Mouse (Mus musculus) embryonic facial prominence, embryonic 15.5 days (tissue): ENCODE measurements at regions not wholly inside any gene's neighbourhood (a gene's known extent, or its start where the extent isn't known, plus 50 kb on each side); places are given as distances from the start of the nearest gene placed in this dataset.
A peak's percentile ranks its signal among the peaks of the same experiment; 100 is the strongest.

ENCODE experiments used
- ATAC-seq: fragments of 200-750 bp; cut with Nextera tagmentation; 2 replicates; pipeline ENCODE4 v1.8.0; 2017; ENCODE audit warnings: low read depth, moderate TSS enrichment; ENCODE audit not compliant: insufficient number of reproducible peaks, low FRiP score, low TSS enrichment
- H3K27ac ChIP-seq: fragments of 300-500 bp; sonication (generic); replicated peaks from 2 replicates; pipeline ENCODE4 v1.5.1; 2015; ENCODE audit warnings: mild to moderate bottlenecking, inconsistent platforms
- H3K27me3 ChIP-seq: fragments of 300-500 bp; sonication (generic); 2 replicates; pipeline ENCODE4 v1.6.1; 2015; ENCODE audit warnings: inconsistent platforms
- H3K36me3 ChIP-seq: fragments of 300-500 bp; sonication (generic); 2 replicates; pipeline ENCODE4 v1.6.1; 2015; ENCODE audit warnings: mild to moderate bottlenecking, inconsistent platforms
- H3K4me1 ChIP-seq: fragments of 300-500 bp; sonication (generic); 2 replicates; pipeline ENCODE4 v1.6.1; 2015; ENCODE audit warnings: inconsistent platforms
- H3K4me2 ChIP-seq: fragments of 300-500 bp; sonication (generic); replicated peaks from 2 replicates; pipeline ENCODE4 v1.6.1; 2015; ENCODE audit warnings: mild to moderate bottlenecking, inconsistent platforms
- H3K4me3 ChIP-seq: fragments of 300-500 bp; sonication (generic); replicated peaks from 2 replicates; pipeline ENCODE4 v1.5.1; 2015; ENCODE audit warnings: mild to moderate bottlenecking, inconsistent platforms
- H3K9ac ChIP-seq: fragments of 300-500 bp; sonication (generic); 2 replicates; pipeline ENCODE4 v1.6.1; 2015; ENCODE audit warnings: inconsistent platforms
- H3K9me3 ChIP-seq: fragments of 300-500 bp; sonication (generic); replicated peaks from 2 replicates; pipeline ENCODE4 v1.6.1; 2016; ENCODE audit warnings: inconsistent platforms
- WGBS: fragments of 180-500 bp; shearing (Covaris S2); methylation state at CpG from one replicate; pipeline ENCODE4 v1.1.7; 2015; 5-methylcytosine and 5-hydroxymethylcytosine counted together

- Histone ChIP-seq H3K27ac (no peak overlapping the region), H3K9ac (no peak overlapping the region), H3K4me3 (no peak overlapping the region), H3K27me3 (no peaks in the 10 kb centered on the region), H3K9me3 (no peaks in the 10 kb centered on the region), H3K36me3 (no peaks in the 10 kb centered on the region), H3K4me2 (no peak overlapping the region), H3K4me1 (no peaks in the 10 kb centered on the region)
- ATAC-seq: no peak
- WGBS: 81% methylated on average over 1 of the region's 1 CpGs
Observed at GRCm38 (mm10) chr16:50859513-50859912, 268.6 kb upstream of the Ccdc54 start.

GRCm38 (mm10) chr16:50852081-50852480 is 261.1 kb upstream of the Ccdc54 start:
- no peaks in the 10 kb centered on the region for H3K36me3 ChIP-seq

GRCm38 (mm10) chr16:50847693-50848092 is 256.7 kb upstream of the Ccdc54 start:
- no peaks in the 10 kb centered on the region for H3K4me1 ChIP-seq
- no peak overlapping the region for H3K4me2 ChIP-seq
- 44% methylated on average over 2 of the region's 2 CpGs for WGBS
- no peak overlapping the region for H3K27ac ChIP-seq
- no peaks in the 10 kb centered on the region for H3K9me3 ChIP-seq
- H3K36me3 ChIP-seq: no peaks in the 10 kb centered on the region
- no peaks in the 10 kb centered on the region for H3K27me3 ChIP-seq
- H3K4me3 ChIP-seq: no peak overlapping the region
- H3K9ac ChIP-seq: no peak overlapping the region
- ATAC-seq: no peak

More at GRCm38 (mm10) chr16:50852081-50852480, 261.1 kb upstream of the Ccdc54 start:
- Histone ChIP-seq H3K4me1 (no peaks in the 10 kb centered on the region), H3K9ac (no peak overlapping the region), H3K27me3 (no peaks in the 10 kb centered on the region), H3K4me3 (no peak overlapping the region), H3K4me2 (no peak overlapping the region), H3K27ac (no peak overlapping the region), H3K9me3 (no peaks in the 10 kb centered on the region)
- 79% methylated on average over 5 of the region's 5 CpGs for WGBS
- ATAC-seq: no peak

DNA sequence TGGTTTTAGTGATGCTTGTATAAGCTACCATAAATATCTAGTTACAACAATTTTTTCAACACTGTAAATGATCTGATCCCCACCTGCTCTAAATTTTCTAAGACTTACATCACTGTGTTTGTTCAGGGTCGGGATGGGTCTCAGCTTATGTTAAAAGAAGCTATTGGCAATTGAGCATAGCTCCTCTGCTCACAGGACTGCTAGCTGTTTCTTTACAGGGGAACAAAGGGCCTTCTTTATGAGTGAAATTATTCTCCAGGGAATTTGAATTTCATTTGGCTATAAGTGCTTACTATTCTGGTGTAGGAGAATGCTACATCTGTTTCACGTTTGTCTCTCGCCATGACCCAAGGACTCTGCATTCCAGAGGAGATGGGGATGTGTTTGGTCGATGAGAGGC is 255.6 kb upstream of the Ccdc54 start:
- 23% methylated on average over 4 of the region's 4 CpGs for WGBS
- H3K4me2 ChIP-seq: no peak overlapping the region
- H3K4me3 ChIP-seq: no peak overlapping the region
- H3K27ac ChIP-seq: no peak overlapping the region
- H3K36me3 ChIP-seq: no peaks in the 10 kb centered on the region
- H3K4me1 ChIP-seq: no peaks in the 10 kb centered on the region
- ATAC-seq: peak; percentile 56; the same call in 1 of the 2 replicates
- no peak overlapping the region for H3K9ac ChIP-seq
- no peaks in the 10 kb centered on the region for H3K27me3 ChIP-seq
- H3K9me3 ChIP-seq: no peaks in the 10 kb centered on the region

- WGBS: 23% methylated on average over 15 of the region's 15 CpGs
- ATAC-seq: peak; percentile 70; the same call in 1 of the 2 replicates
- H3K27ac ChIP-seq: no peak overlapping the region
Observed at GRCm38 (mm10) chr16:50841677-50842580, 251.0 kb upstream of the Ccdc54 start.

DNA sequence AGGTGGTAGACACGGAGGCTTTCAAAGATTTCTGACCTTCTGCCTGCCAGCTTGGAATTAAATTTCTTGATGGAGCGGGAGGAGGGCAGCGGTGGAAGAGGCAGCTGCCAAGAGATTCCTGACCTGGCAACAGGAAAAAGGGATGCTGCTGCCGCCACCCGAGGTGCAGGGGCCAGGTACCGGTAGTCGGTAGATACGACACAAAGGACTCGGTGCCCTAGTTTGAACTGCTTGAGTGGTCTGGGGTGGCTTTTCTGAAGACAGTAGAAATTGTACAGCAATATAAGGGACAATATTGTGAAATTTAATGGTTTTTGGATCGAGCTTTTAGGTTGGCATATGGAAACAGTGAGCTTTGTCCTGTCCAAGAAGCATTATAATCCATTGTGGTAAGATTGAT is 250.3 kb upstream of the Ccdc54 start:
- no peaks in the 10 kb centered on the region for H3K9me3 ChIP-seq
- H3K4me2 ChIP-seq: no peak overlapping the region
- H3K4me1 ChIP-seq: no peaks in the 10 kb centered on the region
- H3K9ac ChIP-seq: no peak overlapping the region
- no peak for ATAC-seq
- no peak overlapping the region for H3K27ac ChIP-seq
- no peaks in the 10 kb centered on the region for H3K36me3 ChIP-seq
- WGBS: 67% methylated on average over 10 of the region's 10 CpGs
- H3K4me3 ChIP-seq: no peak overlapping the region
- H3K27me3 ChIP-seq: no peaks in the 10 kb centered on the region; the same call in 1 of the 2 replicates

More at GRCm38 (mm10) chr16:50841677-50842580, 251.0 kb upstream of the Ccdc54 start:
- Histone ChIP-seq H3K36me3 (no peaks in the 10 kb centered on the region), H3K4me1 (no peaks in the 10 kb centered on the region), H3K9ac (no peak overlapping the region), H3K9me3 (no peaks in the 10 kb centered on the region), H3K4me2 (peak overlapping the region; percentile 21; the same call in 1 of the 2 replicates), H3K4me3 (peak overlapping the region; percentile 18), H3K27me3 (no peaks in the 10 kb centered on the region; the same call in 1 of the 2 replicates)

DNA sequence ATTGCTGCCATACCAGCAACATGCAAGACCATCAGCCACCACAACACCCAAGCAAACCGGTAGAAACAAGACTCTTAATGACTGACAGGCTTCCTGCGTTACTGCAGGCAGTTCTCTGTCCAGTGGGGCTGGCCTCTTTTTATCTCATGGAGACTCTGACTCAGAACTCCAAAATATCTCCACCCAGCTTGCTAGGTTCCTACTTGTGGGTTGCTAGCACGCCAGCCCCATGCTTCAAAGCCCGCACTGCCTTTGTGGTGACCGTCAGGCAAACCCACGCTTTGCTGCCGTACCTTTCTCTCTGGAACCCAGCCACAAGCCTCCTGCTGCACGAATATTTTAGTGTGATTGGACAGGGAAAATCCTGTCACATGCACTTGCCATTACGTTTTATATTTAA is 248.7 kb upstream of the Ccdc54 start:
- Histone ChIP-seq H3K4me2 (no peak overlapping the region), H3K36me3 (no peaks in the 10 kb centered on the region), H3K4me3 (no peak overlapping the region), H3K27ac (no peak overlapping the region), H3K4me1 (no peaks in the 10 kb centered on the region), H3K9me3 (no peaks in the 10 kb centered on the region), H3K9ac (no peak overlapping the region), H3K27me3 (no peaks in the 10 kb centered on the region; the same call in 1 of the 2 replicates)
- ATAC-seq: no peak
- WGBS: 70% methylated on average over 9 of the region's 9 CpGs

DNA sequence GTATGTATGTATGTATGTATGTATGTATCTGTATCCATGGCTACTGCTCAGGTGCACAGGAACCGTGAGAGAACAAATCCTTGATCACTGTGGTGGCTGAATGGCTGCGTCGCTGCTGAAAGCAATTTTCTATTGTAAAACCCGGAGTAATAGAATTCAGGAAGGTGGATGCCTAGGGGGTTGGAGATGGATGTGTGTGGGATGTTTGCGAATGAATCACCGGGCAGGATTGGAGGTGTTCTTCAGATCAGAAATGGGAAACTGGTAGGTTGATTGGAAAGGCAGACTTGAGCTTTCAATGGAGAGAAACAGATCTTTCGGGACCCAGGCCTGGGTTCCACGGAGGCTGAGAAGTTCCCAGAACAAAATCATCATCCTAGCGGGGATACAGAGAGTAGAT is 246.5 kb upstream of the Ccdc54 start:
- no peak overlapping the region for H3K9ac ChIP-seq
- 85% methylated on average over 9 of the region's 9 CpGs for WGBS
- ATAC-seq: no peak
- no peak overlapping the region for H3K4me2 ChIP-seq
- H3K36me3 ChIP-seq: no peaks in the 10 kb centered on the region
- no peaks in the 10 kb centered on the region for H3K9me3 ChIP-seq
- H3K4me3 ChIP-seq: no peak overlapping the region
- H3K27me3 ChIP-seq: no peaks in the 10 kb centered on the region; the same call in 1 of the 2 replicates
- no peak overlapping the region for H3K27ac ChIP-seq
- H3K4me1 ChIP-seq: no peaks in the 10 kb centered on the region

DNA sequence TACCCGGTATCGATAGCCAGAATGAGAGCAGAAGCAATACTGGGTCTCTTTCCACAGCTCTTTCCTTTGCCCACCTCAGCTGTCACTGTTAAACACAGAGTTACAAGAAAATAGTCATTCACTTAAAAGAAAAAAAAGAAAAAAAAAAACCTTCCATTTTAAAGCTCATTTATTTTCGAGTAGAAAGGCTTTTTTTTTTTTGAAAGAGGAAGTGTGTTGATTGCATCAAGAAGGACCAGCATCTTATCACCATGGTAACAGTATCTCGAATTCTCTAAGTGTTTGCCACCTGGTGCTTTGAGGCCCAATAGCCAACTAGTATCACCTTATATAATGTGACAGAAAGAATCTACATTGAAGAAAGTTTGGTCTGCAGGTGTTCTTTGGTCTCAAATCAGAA is 245.5 kb upstream of the Ccdc54 start:
- Histone ChIP-seq H3K4me1 (no peaks in the 10 kb centered on the region), H3K27me3 (no peaks in the 10 kb centered on the region; the same call in 1 of the 2 replicates), H3K4me3 (no peak overlapping the region), H3K9me3 (no peaks in the 10 kb centered on the region), H3K27ac (no peak overlapping the region), H3K4me2 (no peak overlapping the region), H3K9ac (no peak overlapping the region), H3K36me3 (no peaks in the 10 kb centered on the region)
- no peak for ATAC-seq
- 69% methylated on average over 4 of the region's 4 CpGs for WGBS

DNA sequence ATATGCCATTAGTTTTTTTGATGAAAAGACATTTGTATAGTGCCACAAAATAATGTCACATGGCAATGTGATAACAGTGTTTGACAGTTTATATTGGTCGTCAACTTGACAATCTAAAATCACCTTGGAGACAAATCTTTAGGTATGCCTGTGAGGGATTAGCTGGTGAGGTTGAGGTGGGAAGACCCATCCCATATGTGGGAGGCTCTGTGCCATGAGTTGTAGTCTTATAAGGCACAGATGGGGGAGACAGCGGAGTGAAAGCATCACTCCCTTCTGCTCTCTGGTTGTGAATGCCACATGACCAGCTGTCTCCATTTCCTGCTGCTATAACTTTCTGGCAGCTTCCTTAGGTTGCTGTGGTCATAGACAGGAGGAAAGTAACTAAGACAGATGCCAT is 242.4 kb upstream of the Ccdc54 start:
- no peaks in the 10 kb centered on the region for H3K36me3 ChIP-seq
- H3K4me2 ChIP-seq: no peak overlapping the region
- H3K27ac ChIP-seq: no peak overlapping the region
- no peaks in the 10 kb centered on the region for H3K9me3 ChIP-seq
- ATAC-seq: no peak
- H3K9ac ChIP-seq: no peak overlapping the region
- no peaks in the 10 kb centered on the region for H3K27me3 ChIP-seq
- WGBS: 90% methylated on average over 2 of the region's 2 CpGs
- H3K4me1 ChIP-seq: no peaks in the 10 kb centered on the region
- no peak overlapping the region for H3K4me3 ChIP-seq

GRCm38 (mm10) chr16:50822352-50822751 is 231.4 kb upstream of the Ccdc54 start:
- Histone ChIP-seq H3K36me3 (no peaks in the 10 kb centered on the region), H3K4me3 (no peak overlapping the region), H3K9ac (no peak overlapping the region), H3K4me1 (no peaks in the 10 kb centered on the region), H3K27me3 (no peaks in the 10 kb centered on the region), H3K27ac (no peak overlapping the region), H3K4me2 (no peak overlapping the region), H3K9me3 (no peaks in the 10 kb centered on the region)
- no peak for ATAC-seq
- WGBS: 77% methylated on average over 7 of the region's 7 CpGs

GRCm38 (mm10) chr16:50814626-50815025 is 223.7 kb upstream of the Ccdc54 start:
- Histone ChIP-seq H3K4me1 (no peaks in the 10 kb centered on the region), H3K9ac (no peak overlapping the region), H3K4me3 (no peak overlapping the region), H3K4me2 (no peak overlapping the region), H3K9me3 (no peaks in the 10 kb centered on the region), H3K27ac (no peak overlapping the region), H3K27me3 (no peaks in the 10 kb centered on the region), H3K36me3 (no peaks in the 10 kb centered on the region)
- WGBS: 33% methylated on average over 4 of the region's 4 CpGs
- no peak for ATAC-seq
